Mouse (Mus musculus): ENCODE measurements around the gene Orm3.

The Orm3 gene

DNA sequence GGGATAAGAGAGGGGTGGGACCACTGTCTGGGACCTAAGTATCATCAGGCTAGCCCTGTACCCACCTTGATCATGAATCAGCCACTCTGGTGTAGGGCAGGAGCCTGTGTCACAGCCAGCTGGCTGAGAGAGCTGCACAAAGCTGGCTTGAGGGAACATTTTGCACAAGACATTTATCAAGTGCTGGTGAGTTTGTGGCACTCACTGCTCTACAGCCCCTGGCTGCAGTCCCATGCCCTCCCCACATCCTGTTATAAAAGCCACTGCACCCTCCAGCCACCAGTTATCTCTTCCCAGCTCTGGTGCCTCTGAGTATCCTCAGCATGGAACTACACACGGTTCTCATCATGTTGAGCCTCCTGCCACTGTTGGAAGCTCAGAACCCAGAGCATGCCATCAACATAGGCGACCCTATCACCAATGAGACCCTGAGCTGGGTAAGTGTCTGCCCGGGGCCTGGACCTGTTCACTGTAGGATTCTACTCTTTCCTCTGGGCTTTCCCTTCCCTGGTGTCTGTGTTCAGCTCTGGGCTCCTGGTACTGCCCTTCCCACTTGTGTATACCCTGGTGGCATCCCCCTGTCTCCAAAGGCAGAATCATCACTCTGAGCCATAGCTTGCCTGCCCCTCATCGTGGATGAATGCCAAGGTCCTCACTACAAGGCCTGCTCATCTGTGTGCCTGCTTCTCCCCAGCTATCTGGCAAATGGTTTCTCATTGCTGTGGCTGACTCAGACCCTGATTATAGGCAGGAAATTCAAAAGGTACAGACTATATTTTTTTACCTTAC lies at the start of gene Orm3:
TSS of gene Orm3 (plus strand) at position 286 of the 789 bp plus-strand sequence.
- in situ Hi-C loops (cut with MboI; ENCODE audit: low pct_unique_long_range_greater_than_20kb in 1 of 2, low sequenced_read_pairs in 2 of 2, unreplicated experiment in 1 of 2) = loop anchor here in 1 of 2 experiments (25.0 kb wide), 1 partner anchor 581 kb away; no protein-coding TSS in a partner anchor

DNA sequence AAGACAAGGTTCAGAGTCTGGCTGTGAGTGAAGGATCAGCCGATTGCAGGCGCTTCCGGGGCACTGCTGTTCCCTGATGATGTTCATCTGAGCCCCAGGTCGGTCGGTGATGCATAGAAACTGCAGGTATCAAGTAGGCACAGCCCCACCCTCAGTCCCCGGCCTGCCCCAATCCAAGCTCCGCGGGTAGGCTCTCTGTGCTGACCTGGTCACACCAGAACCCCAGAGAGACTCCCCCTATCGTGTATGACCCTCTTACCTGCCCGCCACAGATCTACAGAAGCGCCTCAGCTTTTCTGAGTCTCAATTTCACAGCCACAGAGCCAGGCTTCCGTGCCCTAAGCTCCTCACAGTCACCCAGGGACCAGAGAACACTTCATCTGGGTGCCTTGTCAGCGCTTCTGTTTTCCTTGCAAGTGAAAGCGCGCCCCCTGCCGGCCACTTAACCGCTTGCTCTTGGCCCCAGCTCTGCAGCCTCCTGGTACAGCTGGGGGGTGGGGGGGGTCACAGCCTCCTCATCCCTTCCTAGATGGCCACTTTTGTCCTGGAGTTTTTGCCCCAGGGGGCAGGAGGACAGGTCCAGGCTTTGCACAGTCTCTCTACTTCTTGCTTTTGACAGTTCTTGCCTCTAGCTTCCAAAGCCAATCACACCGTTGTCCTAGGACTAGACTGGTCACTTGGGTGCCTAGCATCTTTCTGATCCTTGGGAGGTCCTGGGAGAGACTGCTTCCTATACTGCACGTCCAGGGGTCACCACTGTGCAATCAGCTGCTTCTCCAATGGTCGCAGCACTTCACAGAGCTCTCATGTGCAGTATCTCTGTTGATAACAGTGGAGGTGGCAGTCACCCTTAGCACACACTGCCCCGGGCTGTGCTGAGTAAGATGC lies 48.5 kb upstream of the Orm3 start:
- in situ Hi-C loops (cut with MboI; ENCODE audit: low pct_unique_long_range_greater_than_20kb in 1 of 2, low sequenced_read_pairs in 2 of 2, unreplicated experiment in 1 of 2) = no loop called here

DNA sequence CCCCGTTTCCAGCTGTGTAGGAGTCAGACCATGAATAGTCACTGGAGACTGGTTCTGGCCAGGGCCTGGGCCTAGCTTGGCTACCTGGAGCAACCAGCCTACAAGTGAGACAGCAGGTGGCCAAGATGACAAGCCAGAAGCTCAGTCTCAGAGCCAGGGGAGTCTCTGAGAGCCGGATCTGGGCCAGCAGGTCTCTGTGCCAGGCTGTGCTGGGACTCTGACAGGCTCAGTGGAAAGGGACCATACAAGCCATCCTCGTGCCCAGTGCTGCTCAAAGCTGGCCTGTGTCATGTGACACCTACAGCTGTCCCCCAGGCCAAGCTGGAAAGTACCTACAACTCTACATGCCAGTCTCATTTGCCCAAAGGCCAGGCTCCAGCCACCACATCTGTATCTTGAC lies 47.6 kb upstream of the Orm3 start:
- in situ Hi-C loops (cut with MboI; ENCODE audit: low pct_unique_long_range_greater_than_20kb in 1 of 2, low sequenced_read_pairs in 2 of 2, unreplicated experiment in 1 of 2) = no loop called here

DNA sequence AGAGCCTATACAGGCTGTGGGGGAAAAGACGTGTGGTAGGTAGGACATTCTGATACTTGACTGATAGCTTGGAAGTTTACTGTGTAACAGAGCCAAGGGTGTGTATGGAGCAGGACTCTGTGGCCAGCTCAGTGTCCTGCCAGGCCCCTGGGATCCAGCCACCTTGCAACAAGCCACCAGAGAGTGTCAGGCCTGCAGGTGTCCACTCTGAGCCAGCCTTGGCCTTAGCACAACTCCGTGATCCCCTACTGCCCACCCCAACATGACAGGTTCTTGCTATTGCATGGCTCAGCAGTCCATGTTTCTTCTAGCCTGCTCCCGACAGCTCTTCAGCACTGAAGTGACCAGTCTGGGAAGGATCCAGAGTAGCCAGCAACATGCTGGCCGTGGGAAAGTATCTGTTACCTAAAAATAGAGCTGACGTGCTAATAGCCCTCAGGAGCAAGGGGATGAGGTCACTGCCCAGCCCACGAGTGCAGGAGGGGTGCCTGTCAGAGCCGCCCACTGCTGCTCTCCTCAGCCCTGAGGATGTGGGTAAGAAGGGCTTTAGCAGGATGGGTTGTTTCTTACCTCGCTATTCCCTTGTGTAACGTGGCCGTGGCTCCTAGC lies 45.6 kb upstream of the Orm3 start:
- in situ Hi-C loops (cut with MboI; ENCODE audit: low pct_unique_long_range_greater_than_20kb in 1 of 2, low sequenced_read_pairs in 2 of 2, unreplicated experiment in 1 of 2) = loop anchor here (10.0 kb wide), 2 partner anchors 96 to 146 kb away; partner anchors contain the start of gene Col27a1 (in 1 of the 2)

DNA sequence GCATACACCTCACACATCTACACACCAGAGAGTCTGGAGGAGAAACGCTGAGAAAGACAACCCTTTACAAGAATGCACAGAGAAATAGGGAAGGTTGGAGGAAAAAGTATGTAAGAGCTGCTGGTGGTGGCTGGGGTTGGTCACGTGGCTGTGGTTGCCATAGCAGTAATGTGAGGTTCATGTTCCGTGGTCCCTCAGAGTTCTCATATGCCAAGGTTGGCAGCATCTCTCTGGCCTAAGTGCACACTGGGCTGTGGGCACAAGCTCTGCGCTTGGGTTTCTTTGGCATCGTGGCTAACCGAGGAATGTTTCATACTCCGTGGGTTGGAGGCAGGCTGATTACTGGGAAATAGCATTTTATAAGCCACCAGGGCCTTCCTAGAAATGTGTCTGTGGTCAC lies 44.5 kb upstream of the Orm3 start:
- in situ Hi-C loops (cut with MboI; ENCODE audit: low pct_unique_long_range_greater_than_20kb in 1 of 2, low sequenced_read_pairs in 2 of 2, unreplicated experiment in 1 of 2) = loop anchor here (10.0 kb wide), 2 partner anchors 97 to 147 kb away; partner anchors contain the start of gene Col27a1 (in 1 of the 2)

DNA sequence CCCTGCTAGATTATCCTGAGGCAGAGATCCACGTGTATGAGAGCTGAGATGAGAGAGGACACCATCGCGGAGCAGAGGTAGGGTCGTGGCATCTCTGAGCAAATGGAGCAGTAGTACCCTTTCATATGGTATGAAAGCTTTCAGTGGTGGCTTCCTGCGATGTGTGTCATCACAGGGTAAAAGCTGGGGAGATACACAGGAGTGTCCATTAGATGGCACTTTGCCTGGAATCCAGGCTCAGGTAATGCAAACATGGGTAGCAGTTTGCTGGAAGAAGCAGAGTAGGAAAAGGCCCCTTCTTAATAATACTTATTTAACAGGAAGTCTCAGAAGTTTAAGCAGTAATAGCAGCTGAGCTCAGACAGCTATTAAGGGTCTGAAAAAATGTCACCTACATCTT lies 41.9 kb upstream of the Orm3 start:
- in situ Hi-C loops (cut with MboI; ENCODE audit: low pct_unique_long_range_greater_than_20kb in 1 of 2, low sequenced_read_pairs in 2 of 2, unreplicated experiment in 1 of 2) = loop anchor here (10.0 kb wide), 2 partner anchors 99 to 149 kb away; partner anchors contain the start of gene Col27a1 (in 1 of the 2)

DNA sequence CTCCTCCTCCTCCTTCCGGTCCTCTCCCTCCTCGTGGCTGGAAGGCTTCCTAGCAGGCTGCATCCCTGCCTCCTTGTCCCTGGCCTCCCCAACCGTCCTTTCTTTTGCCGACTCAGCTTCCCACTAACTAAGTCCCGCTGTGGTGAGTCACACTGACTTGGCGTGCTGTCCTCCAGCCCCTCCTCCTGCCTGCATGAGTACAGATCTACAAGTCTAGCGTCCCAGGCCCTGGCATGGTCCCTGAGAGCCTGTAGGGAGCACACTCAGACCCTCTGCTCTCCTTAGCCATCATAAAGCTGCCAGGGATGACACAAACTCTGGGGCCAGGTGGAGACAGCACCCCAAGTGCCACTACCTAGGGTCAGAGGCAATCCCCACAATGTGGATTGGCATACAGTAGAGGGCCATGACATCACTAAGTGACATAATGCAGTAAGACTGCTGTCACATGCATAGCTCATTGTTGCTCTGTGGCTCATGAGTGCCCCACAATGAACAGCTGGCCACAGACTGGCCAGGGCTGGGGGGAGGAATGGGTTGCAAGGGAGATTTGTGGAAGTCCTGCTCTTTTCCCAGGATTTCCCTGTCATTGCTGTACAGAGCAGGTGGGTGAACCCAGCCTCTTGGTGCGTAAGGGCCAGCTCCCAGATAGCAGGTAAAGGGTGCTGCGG lies 39.8 kb upstream of the Orm3 start:
- in situ Hi-C loops (cut with MboI; ENCODE audit: low pct_unique_long_range_greater_than_20kb in 1 of 2, low sequenced_read_pairs in 2 of 2, unreplicated experiment in 1 of 2) = loop anchor here (10.0 kb wide), 2 partner anchors 101 to 151 kb away; partner anchors contain the start of gene Col27a1 (in 1 of the 2)

DNA sequence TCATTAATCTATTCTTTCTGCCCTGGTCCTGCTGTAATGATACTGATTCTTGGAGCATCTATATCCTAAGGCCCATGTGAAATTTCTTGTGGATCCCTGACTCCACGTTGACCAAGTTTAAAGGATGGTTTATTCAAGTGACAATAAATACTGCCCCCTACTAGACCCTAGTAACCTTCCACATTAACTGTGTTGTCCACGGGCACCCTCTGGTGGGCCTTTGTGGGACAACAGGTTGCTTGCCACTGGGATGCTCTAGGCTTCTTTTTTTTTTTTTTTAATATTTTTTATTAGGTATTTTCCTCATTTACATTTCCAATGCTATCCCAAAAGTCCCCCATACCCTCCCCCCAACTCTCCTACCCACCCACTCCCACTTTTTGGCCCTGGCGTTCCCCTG lies 36.4 kb upstream of the Orm3 start:
- in situ Hi-C loops (cut with MboI; ENCODE audit: low pct_unique_long_range_greater_than_20kb in 1 of 2, low sequenced_read_pairs in 2 of 2, unreplicated experiment in 1 of 2) = loop anchor here (10.0 kb wide), 2 partner anchors 105 to 155 kb away; partner anchors contain the start of gene Col27a1 (in 1 of the 2)

DNA sequence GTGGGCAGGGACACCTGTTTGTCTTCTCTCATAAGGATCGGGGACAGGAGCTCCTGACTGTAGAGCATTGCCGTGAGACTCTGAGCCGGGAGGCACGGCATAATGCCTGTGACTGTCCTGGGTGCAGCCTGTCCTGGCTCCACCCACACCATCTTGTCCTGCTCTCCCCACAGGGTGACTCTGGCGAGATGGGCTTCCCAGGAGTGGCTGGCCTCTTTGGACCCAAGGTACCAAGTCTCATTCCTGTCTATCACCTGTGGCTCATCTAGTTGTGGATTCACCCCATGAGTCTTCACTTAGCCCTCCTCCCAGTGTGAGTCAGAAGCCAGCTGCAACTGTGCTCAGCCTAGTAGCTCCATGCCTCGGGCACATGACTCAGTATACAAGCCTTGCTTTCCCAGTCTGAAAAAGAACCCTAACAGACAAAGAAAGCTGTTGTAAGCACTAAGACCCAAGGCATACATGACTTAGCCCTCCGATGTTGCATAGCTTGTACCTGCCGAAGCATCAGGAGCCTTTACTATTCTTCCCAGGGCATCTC lies 32.6 kb upstream of the Orm3 start:
- in situ Hi-C loops (cut with MboI; ENCODE audit: low pct_unique_long_range_greater_than_20kb in 1 of 2, low sequenced_read_pairs in 2 of 2, unreplicated experiment in 1 of 2) = no loop called here

DNA sequence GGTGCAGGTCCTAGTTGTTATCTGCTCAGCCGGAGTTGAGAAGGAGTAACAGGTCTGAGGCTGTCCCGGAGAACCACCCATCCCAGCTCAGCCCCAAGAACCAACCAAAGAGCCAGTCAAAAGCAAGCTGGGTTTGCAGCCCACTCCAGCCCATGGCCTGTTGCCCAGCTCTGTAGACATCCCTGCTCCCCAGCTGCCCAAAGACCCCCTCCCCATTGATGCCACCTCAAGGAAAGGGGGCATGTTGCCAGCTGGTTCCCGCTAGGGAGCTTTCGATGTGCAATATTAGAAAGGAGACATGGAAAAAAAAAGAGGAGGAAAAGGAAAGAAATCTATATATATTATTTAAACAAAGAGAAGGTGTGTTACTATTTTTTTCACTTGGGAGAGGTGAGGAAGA lies 22.6 kb upstream of the Orm3 start:
- in situ Hi-C loops (cut with MboI; ENCODE audit: low pct_unique_long_range_greater_than_20kb in 1 of 2, low sequenced_read_pairs in 2 of 2, unreplicated experiment in 1 of 2) = no loop called here

DNA sequence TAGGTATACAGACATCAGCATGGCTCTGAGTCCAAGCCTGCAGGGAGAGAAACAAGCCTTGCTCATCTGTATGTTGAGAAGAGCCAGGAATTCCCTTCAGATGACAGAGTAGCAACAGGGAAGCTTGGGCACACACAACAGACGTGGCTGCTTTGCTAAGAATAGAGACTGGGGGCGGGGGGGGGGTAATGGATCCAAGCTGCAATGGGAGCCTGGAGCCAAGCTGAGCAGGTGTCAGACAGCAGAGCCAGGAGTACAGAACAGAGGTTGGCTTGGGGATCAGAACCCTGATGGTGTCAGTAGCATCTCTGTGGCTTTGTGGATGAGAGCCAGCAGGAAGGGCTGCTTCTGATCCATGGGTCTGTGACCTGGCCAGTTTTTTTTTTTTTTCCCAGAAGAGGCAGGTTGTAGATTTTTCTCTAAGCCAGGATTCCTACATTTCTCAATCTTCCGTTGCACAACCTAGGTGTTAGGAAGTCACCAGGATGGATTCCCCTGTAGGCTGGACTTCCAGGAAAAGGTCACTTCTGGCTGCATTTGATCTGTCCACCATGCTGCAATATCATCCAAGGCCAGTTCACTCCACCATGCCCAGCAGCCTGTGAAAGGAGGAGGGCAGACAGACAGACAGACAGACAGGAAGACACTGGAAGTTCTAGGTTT lies 17.4 kb upstream of the Orm3 start:
- in situ Hi-C loops (cut with MboI; ENCODE audit: low pct_unique_long_range_greater_than_20kb in 1 of 2, low sequenced_read_pairs in 2 of 2, unreplicated experiment in 1 of 2) = no loop called here

DNA sequence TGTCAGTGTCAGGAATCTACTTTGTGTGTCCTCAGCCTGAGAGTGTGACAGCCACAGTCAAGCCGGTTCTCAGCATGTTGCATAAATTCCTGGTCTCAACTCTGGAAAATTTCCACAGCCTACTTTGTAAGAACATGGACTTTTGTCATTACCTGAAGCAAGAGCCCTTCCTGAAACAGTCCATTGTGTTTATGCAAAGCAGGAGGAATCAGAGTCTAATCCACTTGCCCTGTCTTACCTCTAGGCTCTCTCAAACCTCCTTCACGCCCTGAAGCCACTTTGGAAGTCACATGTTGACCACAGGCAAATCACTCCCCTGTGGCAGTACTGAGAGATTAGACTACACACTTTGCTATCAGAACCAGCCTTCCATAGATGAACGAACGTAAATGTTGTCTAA lies 13.5 kb upstream of the Orm3 start:
- in situ Hi-C loops (cut with MboI; ENCODE audit: low pct_unique_long_range_greater_than_20kb in 1 of 2, low sequenced_read_pairs in 2 of 2, unreplicated experiment in 1 of 2) = no loop called here

DNA sequence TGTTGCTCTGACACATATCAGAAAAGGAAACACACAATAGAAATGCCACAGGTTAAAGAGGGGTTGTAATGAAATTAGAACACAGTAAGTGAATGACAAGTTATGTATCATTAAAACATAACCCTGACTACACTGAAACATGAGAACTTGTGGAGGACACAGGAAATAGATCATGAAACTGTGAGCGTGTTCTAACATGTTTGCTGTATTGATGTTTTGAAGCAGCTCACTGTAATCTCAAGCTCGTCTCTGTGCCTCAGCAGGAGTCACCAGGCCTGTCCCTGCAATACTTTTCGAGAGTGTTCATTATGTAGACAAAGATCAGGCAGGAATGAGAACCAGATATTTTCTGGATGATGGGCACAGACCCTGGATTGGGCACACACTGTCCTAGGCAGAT lies 12.4 kb upstream of the Orm3 start:
- in situ Hi-C loops (cut with MboI; ENCODE audit: low pct_unique_long_range_greater_than_20kb in 1 of 2, low sequenced_read_pairs in 2 of 2, unreplicated experiment in 1 of 2) = no loop called here

DNA sequence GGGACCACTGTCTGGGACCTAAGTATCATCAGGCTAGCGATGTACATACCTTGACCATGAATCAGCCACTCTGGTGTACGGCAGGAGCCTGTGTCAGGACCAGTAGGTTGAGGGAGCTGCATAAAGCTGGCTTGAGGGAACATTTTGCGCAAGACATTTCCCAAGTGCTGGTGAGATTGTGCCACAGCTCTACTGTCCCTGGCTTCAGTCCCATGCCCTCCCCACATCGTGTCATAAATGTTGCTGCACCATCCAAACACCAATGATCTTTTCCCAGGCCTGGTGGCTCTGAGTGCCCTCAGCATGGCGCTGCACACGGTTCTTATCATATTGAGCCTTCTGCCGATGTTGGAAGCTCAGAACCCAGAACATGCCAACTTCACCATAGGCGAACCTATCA lies 11.7 kb upstream of the Orm3 start, which contains the start of gene Orm1:
TSS of gene Orm1 (plus strand) at position 266 of the 400 bp plus-strand sequence.
- in situ Hi-C loops (cut with MboI; ENCODE audit: low pct_unique_long_range_greater_than_20kb in 1 of 2, low sequenced_read_pairs in 2 of 2, unreplicated experiment in 1 of 2) = no loop called here

DNA sequence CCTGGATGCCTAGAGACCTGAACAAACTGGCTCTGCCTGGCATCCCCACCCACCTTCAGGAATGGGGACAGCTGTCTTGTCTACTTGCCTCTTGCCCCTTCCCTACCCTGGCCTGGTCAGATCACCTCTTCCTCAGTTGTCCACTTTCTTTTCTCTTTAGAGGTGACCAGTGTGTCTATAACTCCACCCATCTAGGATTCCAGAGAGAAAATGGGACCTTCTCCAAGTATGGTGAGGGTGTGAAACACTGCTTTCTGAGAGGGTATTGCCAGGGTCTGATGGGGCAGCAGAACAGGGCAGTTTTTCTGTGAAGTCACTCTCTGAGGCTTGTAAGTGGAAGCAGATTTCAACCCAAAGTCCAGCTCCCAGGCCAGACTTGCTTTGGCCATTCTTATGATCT lies 10.7 kb upstream of the Orm3 start:
- in situ Hi-C loops (cut with MboI; ENCODE audit: low pct_unique_long_range_greater_than_20kb in 1 of 2, low sequenced_read_pairs in 2 of 2, unreplicated experiment in 1 of 2) = no loop called here

DNA sequence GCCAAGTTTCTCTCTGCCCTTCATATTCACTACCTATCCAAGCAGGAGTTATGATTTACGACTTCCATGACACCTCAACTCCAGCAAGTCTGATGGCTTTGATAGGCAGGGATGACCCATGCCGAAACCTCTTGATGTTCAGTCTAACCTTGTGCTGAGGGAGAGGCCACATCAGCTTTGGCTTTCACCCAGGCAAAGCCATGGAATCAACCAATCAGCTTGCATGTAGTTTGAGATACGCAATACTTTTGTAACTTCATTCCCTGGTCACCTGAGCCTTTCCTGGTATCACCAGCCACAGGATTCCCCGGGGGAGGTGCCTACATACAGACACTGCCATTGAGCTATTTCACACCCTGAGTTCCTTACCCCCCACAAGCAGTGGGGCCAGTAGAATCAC lies 9.3 kb upstream of the Orm3 start:
- in situ Hi-C loops (cut with MboI; ENCODE audit: low pct_unique_long_range_greater_than_20kb in 1 of 2, low sequenced_read_pairs in 2 of 2, unreplicated experiment in 1 of 2) = no loop called here

DNA sequence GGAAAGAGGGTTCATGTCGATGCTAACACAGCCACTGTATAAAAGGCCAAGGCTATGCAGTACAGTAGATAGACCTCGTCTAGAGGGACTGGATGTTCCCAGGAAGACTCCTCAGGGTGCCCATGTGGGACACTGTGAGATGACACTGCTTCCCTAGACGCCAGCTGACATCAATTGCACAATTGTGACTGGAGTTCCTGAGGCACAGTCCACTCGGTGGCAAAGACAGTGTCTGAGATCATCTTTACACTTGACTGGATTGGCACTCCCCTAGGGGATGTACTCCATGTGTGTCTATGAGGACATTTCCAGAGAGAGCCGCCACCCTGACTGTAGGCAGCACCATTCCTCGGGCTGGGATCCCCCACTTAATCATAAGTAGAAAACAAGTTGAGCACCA lies 7.4 kb upstream of the Orm3 start:
- in situ Hi-C loops (cut with MboI; ENCODE audit: low pct_unique_long_range_greater_than_20kb in 1 of 2, low sequenced_read_pairs in 2 of 2, unreplicated experiment in 1 of 2) = no loop called here
